Mouse (Mus musculus): Measurements from ENCODE around the gene Ccdc85c.

- no peak for TF ChIP-seq CTCF (conservative IDR thresholded peaks at IDR 0.05 in 1 of 2, IDR thresholded peaks at IDR 0.05 in 1 of 2; ENCODE audit: low read depth in 2 of 2, low read length in 2 of 2)
- TF ChIP-seq USF1 (IDR thresholded peaks at IDR 0.05; ENCODE audit: low read depth, low read length) = no peak
- no peak for TF ChIP-seq HCFC1 (IDR thresholded peaks at IDR 0.05; ENCODE audit: low read depth, low read length)
- no peak for TF ChIP-seq BHLHE40 (IDR thresholded peaks at IDR 0.05; ENCODE audit: low read depth, low read length)
- no peak for TF ChIP-seq MAFK (IDR thresholded peaks at IDR 0.05; ENCODE audit: insufficient replicate concordance, low read length)
- no peak for TF ChIP-seq CHD2 (IDR thresholded peaks at IDR 0.05; ENCODE audit: low read length)
- no peak for TF ChIP-seq ETS1 (conservative IDR thresholded peaks at IDR 0.05; ENCODE audit: low read depth, low read length)
- TF ChIP-seq ZKSCAN1 (IDR thresholded peaks at IDR 0.05; ENCODE audit: borderline replicate concordance, low read depth, low read length) = no peak
These were observed 76.8 kb downstream of the Ccdc85c start for GRCm38 (mm10) chr12:108198447-108198846.

Data from CH12.LX (cell line).